Mouse (Mus musculus): Measurements from ENCODE around the gene Man1b1.
A peak's percentile ranks its signal among the peaks of the same experiment; 100 is the strongest.

Gene Man1b1

GRCm38 (mm10) chr2:25305587-25306359, 26.4 kb upstream of the Man1b1 start:
- no peak for DNase-seq (ENCODE audit: low spot score in 2 of 2)

- DNase-seq (ENCODE audit: low spot score in 2 of 2) = no peak
Observed at GRCm38 (mm10) chr2:25310180-25310579, 22.0 kb upstream of the Man1b1 start.

GRCm38 (mm10) chr2:25310969-25311368, 21.2 kb upstream of the Man1b1 start:
- DNase-seq (ENCODE audit: low spot score in 2 of 2) = no peak

GRCm38 (mm10) chr2:25311491-25311891, 20.6 kb upstream of the Man1b1 start:
- DNase-seq (ENCODE audit: low spot score in 2 of 2) = no peak

GRCm38 (mm10) chr2:25318119-25318966, 13.8 kb upstream of the Man1b1 start:
- DNase-seq (ENCODE audit: low spot score in 2 of 2) = peak; percentile 57 to 66

GRCm38 (mm10) chr2:25318971-25319773, 13.0 kb upstream of the Man1b1 start, which contains the start of gene Grin1:
Gene Grin1, minus strand, starts transcription at chr2:25319187.
- DNase-seq (ENCODE audit: low spot score in 2 of 2) = peak; percentile 89 to 95

GRCm38 (mm10) chr2:25320084-25320483, 12.1 kb upstream of the Man1b1 start:
- no peak for DNase-seq (ENCODE audit: low spot score in 2 of 2)

GRCm38 (mm10) chr2:25326036-25326435, 6.1 kb upstream of the Man1b1 start:
- no peak for DNase-seq (ENCODE audit: low spot score in 2 of 2)

- peak in 1 of 2 experiments; percentile 33 for DNase-seq (ENCODE audit: low spot score in 2 of 2)
Observed at GRCm38 (mm10) chr2:25328440-25328839, 3.7 kb upstream of the Man1b1 start.

- no peak for DNase-seq (ENCODE audit: low spot score in 2 of 2)
Observed at GRCm38 (mm10) chr2:25331470-25331869, 668 bp upstream of the Man1b1 start.

- DNase-seq (ENCODE audit: low spot score in 2 of 2) = no peak
Observed at GRCm38 (mm10) chr2:25333569-25333968, 1.4 kb downstream of the Man1b1 start.

- no peak for DNase-seq (ENCODE audit: low spot score in 2 of 2)
Observed at GRCm38 (mm10) chr2:25338303-25338702, 6.2 kb downstream of the Man1b1 start.

- DNase-seq (ENCODE audit: low spot score in 2 of 2) = no peak
Observed at GRCm38 (mm10) chr2:25348162-25348561, 16.0 kb downstream of the Man1b1 start.

- DNase-seq (ENCODE audit: low spot score in 2 of 2) = no peak
Observed at GRCm38 (mm10) chr2:25349499-25349898, 17.4 kb downstream of the Man1b1 start.

GRCm38 (mm10) chr2:25350701-25351100, 18.6 kb downstream of the Man1b1 start:
- no peak for DNase-seq (ENCODE audit: low spot score in 2 of 2)

GRCm38 (mm10) chr2:25354211-25354610, 22.1 kb downstream of the Man1b1 start:
- DNase-seq (ENCODE audit: low spot score in 2 of 2) = no peak

GRCm38 (mm10) chr2:25355419-25356066, 23.4 kb downstream of the Man1b1 start:
- DNase-seq (ENCODE audit: low spot score in 2 of 2) = peak in 1 of 2 experiments; percentile 11

GRCm38 (mm10) chr2:25356208-25357079, 24.3 kb downstream of the Man1b1 start, which contains the start of gene Dpp7:
Gene Dpp7, minus strand, starts transcription at chr2:25356359.
- DNase-seq (ENCODE audit: low spot score in 2 of 2) = peak; percentile 87 to 88

GRCm38 (mm10) chr2:25359848-25360247, 27.7 kb downstream of the Man1b1 start:
- DNase-seq (ENCODE audit: low spot score in 2 of 2) = no peak

GRCm38 (mm10) chr2:25363478-25364178, 31.5 kb downstream of the Man1b1 start:
- no peak for DNase-seq (ENCODE audit: low spot score in 2 of 2)
